Mouse (Mus musculus): ENCODE results near the gene Ppp1r16b. TPM values are rescaled to one million over a fixed set of nuclear protein-coding genes. Genes with fewer than 3 reads are reported as not detected.

Ppp1r16b gene
- polyA plus RNA-seq, 1 experiment from 2014 or later = 0.06 TPM

DNA sequence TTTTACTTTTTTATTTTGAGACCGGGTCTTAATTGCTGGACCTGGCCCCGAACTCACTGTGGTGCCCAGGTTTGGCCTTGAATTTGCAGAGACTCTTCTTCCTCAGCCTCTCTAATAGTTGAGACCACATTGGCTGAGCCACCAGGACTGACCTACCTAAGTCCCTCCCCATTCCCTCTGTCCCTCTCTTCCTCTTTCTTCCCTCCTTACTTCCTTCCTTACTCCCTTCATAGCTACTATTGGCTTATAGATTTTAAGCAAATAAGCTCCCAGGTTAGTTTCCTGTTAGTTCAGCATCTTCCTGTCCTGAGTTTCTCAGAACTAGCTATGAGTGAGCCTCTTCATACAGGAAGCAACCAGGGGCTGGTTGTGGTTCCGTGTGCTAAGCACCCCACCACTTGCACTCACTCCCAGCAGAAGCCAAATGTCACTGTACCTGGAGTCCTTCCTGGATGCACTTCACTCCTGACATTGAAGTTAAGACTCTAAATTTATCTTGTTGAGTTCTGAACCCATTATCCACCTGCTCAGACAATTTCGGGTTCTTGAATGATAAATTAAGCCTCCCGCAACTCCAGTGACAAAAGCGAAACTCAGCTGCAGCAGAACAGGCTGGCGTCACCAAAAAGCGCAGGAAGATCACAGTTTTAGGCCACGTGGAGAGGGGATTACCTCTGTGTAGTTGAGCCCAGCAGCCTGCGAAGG lies 41.7 kb downstream of the Ppp1r16b start:
- CTCF ChIA-PET = interaction anchor here (1.4 kb wide), 1 partner anchor 13 kb away, joined by 3 read pairs; no protein-coding TSS in a partner anchor
- no peak for ATAC-seq
- in situ Hi-C loops (cut with MboI; ENCODE audit: low pct_unique_long_range_greater_than_20kb) = no loop called here
- TF ChIP-seq CTCF (IDR thresholded peaks at IDR 0.05) = no peak
- no peaks in the 10 kb centered on the region for H3K27me3 ChIP-seq
- POLR2A ChIA-PET = no interaction called here
- DNase-seq (ENCODE audit: low read depth, low spot score) = no peak

DNA sequence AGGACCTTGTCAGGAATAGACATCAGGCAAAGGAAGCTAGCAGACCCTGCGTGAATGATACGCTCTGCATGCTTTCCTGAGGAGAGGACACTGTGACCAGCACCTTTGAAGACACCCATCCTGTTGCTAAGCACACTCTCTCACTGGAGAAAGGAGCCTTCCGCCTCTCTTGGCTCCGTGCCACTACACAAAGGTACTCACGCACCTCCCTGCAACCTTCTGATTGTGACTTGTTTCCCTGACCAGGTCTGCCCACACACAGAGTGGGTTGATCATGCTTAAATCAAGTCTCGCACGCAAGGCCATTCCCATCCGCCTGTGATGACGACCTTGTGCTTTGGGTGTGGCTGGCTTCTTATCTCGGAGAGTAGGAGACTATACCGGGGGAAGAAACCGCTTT lies 42.9 kb downstream of the Ppp1r16b start:
- in situ Hi-C loops (cut with MboI; ENCODE audit: low pct_unique_long_range_greater_than_20kb) = no loop called here
- no peak for TF ChIP-seq CTCF (IDR thresholded peaks at IDR 0.05)
- CTCF ChIA-PET = no interaction called here
- no peak for DNase-seq (ENCODE audit: low read depth, low spot score)
- no peak for ATAC-seq
- no peaks in the 10 kb centered on the region for H3K27me3 ChIP-seq
- POLR2A ChIA-PET = no interaction called here

DNA sequence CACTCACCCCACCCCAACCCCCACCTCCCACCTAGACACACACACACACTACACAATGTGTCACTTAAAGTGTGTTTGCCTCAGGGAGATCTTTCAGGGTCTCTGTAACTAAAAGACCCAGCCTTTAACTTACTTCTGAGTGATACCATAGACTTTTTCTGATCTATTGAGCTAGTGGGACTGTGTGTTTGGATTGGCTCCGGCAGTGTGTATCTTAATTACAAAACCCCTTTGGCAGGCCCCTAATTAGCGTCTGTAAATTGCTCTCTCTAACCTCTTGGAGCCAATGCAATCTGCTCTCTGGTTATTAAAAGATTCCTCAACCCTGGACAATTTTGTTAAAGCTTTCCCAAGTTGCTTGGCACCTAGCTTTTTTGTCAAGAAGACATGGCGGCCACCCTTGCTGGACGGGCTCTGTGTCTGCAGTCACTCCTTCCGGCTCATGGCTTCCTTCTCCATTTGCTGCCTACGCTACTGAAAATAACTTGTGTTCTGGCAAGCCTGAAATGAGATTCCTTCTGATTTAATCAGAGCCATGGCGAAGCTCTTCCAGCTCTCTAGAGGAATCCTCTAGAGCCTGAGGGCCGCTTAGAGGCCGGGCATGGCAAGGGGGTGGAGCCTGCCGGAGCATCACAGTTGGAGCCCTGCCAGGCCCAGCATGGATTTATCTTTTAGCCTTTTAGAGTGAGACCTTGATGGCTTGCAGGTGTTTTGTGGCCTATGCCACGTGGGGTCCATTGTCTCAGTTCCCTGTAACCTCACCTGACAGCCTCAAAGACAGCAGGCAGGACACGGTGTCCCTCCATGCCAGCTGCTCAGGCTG lies 46.9 kb downstream of the Ppp1r16b start:
- POLR2A ChIA-PET = no interaction called here

DNA sequence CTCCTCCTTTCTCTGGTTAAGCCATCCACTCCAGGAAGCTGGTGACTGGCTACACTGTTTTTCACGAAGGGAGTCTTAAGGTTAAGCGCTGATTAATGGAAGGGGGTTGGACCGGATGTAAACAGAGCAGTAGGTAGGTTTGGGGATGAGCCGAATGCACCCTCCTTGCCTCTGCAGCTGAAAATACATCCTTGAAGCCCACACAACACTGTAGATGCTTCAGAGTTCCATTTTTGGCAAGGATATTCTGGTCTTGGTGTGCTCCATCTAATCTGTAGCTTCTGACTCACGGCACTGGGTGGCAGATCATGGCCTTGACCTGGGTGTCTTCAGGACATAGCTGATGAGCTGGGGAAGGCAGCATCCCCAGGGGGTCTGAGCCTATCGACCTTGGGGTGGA lies 49.6 kb downstream of the Ppp1r16b start:
- POLR2A ChIA-PET = no interaction called here
- no peak for ATAC-seq
- in situ Hi-C loops (cut with MboI; ENCODE audit: low pct_unique_long_range_greater_than_20kb) = no loop called here
- H3K27me3 ChIP-seq = no peaks in the 10 kb centered on the region
- no peak for DNase-seq (ENCODE audit: low read depth, low spot score)
- CTCF ChIA-PET = no interaction called here
- TF ChIP-seq CTCF (IDR thresholded peaks at IDR 0.05) = no peak

More for the DNA sequence above, 46.9 kb downstream of the Ppp1r16b start:
- CTCF ChIA-PET = no interaction called here
- ATAC-seq (no peak), DNase-seq (ENCODE audit: low read depth, low spot score) (no peak)
- TF ChIP-seq CTCF (IDR thresholded peaks at IDR 0.05) = no peak
- H3K27me3 ChIP-seq = no peaks in the 10 kb centered on the region
- in situ Hi-C loops (cut with MboI; ENCODE audit: low pct_unique_long_range_greater_than_20kb) = no loop called here

DNA sequence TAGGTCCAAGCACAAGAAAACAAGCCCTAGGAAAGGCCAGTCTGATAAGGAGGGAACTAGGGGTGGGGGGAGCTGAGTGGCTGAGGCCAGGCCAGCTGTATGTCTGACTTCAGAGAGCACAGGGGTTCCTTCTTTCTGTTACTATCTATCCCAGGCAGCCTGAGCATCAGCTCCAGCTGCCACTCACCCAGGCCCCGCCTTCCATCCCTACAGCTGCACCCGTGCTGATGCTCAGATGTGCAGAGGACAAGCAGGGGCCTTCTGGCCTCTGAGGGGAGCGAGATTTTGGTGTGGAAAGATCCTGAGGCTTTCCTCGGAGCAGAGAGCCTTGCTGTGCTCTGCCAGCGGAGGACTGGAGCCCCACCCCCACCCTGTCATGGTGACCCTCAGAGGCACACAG lies 50.9 kb downstream of the Ppp1r16b start:
- ChIA-PET CTCF (interaction anchor here (1.1 kb wide), 1 partner anchor 45 kb away, joined by 3 read pairs; no protein-coding TSS in a partner anchor), POLR2A (interaction anchor here (0.7 kb wide), 1 partner anchor 141 kb away, joined by 3 read pairs; no protein-coding TSS in a partner anchor)
- no peak for TF ChIP-seq CTCF (IDR thresholded peaks at IDR 0.05)
- no peak for DNase-seq (ENCODE audit: low read depth, low spot score)
- no peak for ATAC-seq
- no peaks in the 10 kb centered on the region for H3K27me3 ChIP-seq
- in situ Hi-C loops (cut with MboI; ENCODE audit: low pct_unique_long_range_greater_than_20kb) = no loop called here

DNA sequence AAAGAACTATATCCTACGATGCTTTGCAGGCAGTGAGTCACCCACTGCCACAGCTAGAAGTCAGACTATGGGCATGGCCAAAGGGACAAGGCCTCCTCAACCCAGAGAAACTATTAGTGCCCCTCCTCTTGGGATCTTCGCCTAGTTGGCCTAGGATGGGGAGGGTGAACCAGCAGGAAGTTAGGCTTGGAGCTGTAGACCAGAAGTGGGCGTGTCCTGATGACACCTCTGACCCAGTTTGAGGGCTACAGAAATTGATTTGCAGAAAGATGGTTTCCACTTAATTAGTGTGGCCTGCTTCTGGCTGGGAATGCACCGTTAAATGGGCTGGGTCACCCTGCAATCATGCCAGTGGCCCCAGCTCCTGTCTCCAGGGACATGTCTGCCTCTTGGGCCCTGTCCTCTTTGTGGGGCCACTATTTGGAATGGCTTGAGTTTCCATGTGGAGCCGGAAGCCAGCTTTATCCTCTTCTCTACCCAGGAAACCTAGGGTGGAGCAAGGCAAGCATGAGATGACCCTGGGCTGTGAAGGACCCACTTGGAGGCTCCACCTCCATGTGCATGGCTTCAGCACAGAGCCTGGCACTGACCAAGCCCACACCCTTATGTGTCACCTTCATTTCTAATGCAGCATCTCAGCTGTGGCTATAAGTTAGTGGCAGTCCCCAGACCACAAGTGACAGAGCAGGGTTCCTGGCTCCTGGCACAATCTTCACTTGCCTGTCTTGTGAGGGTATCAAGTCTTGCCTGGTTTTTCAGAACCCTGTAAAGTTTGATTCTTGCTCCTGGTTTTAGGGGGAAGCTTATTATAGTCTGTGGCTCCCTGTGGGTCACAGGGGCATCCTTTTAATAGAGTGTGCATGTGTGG lies 52.6 kb downstream of the Ppp1r16b start:
- no peak for TF ChIP-seq CTCF (IDR thresholded peaks at IDR 0.05)
- POLR2A ChIA-PET = no interaction called here
- in situ Hi-C loops (cut with MboI; ENCODE audit: low pct_unique_long_range_greater_than_20kb) = no loop called here
- ATAC-seq (no peak), DNase-seq (ENCODE audit: low read depth, low spot score) (no peak)
- CTCF ChIA-PET = no interaction called here
- no peaks in the 10 kb centered on the region for H3K27me3 ChIP-seq

DNA sequence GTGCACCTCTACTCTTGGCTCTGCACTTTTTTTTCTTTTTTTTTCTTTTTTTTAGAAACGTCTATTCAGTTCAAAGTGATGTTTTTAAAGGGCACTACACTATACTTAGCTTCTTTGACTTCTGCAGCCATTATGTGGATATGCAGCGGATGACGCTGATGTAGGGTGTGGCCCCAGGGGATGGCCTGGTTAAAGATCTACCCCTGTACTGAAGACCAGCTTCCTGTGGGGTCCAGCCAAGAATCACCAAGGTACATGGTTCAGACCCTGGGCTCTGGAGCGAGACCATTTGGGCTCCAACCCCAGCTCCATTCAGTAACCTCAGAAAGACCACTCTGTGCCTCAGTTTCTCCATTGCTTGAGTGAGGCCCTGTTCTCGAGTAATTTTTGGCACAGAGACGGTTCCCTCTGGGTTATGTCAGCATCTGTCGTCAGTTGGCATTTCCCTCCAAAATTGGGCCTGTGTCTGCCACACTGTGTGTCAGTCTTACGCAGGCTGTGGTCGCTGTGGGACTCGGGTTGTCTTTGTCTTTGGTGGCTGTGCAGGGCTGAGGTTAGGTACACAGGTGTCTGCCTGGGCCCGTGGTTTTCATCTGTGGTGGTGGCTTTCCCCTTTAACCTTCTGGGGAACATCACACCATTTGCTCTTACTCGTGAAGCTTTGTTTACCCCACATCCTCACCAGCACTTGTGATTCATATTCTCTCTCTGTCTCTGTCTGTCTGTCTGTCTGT lies 53.8 kb downstream of the Ppp1r16b start:
- ATAC-seq (no peak), DNase-seq (ENCODE audit: low read depth, low spot score) (no peak)
- POLR2A ChIA-PET = no interaction called here
- in situ Hi-C loops (cut with MboI; ENCODE audit: low pct_unique_long_range_greater_than_20kb) = no loop called here
- CTCF ChIA-PET = interaction anchor here (1.3 kb wide), 1 partner anchor 12 kb away, joined by 3 read pairs; no protein-coding TSS in a partner anchor
- TF ChIP-seq CTCF (IDR thresholded peaks at IDR 0.05) = no peak
- peaks cover 3% of the 10 kb centered on the region for H3K27me3 ChIP-seq

DNA sequence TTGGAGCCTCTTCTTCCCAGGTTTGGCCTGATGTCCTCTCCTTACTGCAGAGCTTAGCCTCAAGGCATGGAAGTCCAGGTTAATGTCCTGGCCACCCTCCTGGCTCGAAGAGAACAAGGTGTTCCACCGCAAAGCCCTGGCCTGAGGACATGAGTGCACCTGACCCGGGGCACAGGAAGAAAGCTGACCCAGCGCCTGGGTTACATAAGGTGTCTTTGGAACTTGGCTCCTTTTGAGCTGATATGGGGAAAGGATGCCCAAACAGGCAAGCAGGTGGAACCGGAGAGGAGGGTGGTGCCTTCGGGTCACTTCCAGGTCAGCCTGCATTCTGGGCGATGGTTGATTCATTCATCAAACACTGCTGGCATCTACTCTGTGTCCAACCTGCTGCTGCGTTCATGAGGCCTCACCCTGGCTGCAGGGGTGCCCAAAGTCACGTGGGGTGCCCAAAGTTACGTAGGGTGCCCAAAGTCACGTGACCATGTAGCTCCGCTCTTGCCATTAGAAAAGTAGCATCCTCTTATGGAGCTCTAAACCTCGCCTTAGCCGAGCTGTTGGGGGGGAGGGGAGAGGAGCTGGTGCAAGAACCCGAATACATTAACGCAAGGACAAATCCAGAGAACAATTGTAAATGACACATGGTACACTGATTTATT lies 55.6 kb downstream of the Ppp1r16b start:
- ChIA-PET POLR2A (no interaction called here), CTCF (interaction anchor here (1.2 to 1.3 kb wide), 2 partner anchors 14 to 33 kb away, joined by 3 to 4 read pairs; no protein-coding TSS in a partner anchor)
- in situ Hi-C loops (cut with MboI; ENCODE audit: low pct_unique_long_range_greater_than_20kb) = no loop called here
- TF ChIP-seq CTCF (IDR thresholded peaks at IDR 0.05) = no peak
- H3K27me3 ChIP-seq = peaks cover 3% of the 10 kb centered on the region
- ATAC-seq (no peak), DNase-seq (ENCODE audit: low read depth, low spot score) (no peak)

DNA sequence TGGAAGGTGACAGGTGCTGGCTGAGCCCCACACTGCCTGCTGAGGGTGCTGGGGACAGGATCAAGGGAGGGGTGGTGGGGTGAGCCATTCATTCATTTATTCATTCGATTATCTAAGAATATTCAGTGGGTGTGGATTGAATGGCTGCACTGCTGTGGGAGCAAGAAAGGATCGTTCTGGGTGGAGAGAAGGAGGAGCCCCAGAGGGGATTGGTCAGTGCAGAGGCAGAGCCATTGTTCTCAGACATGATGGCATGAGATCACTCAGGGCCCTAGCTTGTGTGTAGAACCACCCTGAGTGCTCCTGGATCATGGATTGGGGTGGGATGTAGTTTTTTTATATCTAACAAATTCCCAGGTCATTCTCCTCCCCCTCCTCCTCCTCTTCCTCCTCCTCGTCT lies 56.3 kb downstream of the Ppp1r16b start:
- no peak for ATAC-seq
- CTCF ChIA-PET = no interaction called here
- H3K27me3 ChIP-seq = peaks cover 3% of the 10 kb centered on the region

More for the DNA sequence above, 56.3 kb downstream of the Ppp1r16b start:
- no peak for TF ChIP-seq CTCF (IDR thresholded peaks at IDR 0.05)
- POLR2A ChIA-PET = no interaction called here
- DNase-seq (ENCODE audit: low read depth, low spot score) = no peak
- in situ Hi-C loops (cut with MboI; ENCODE audit: low pct_unique_long_range_greater_than_20kb) = no loop called here
